Mouse (Mus musculus): ENCODE measurements around the gene Dnajb12. TPM values are rescaled to one million over a fixed set of nuclear protein-coding genes. Genes with fewer than 3 reads are reported as not detected.

The Dnajb12 gene
- total and polyA plus RNA-seq, 3 experiments: 13.9 to 35.9 (median 21.5) TPM

DNA sequence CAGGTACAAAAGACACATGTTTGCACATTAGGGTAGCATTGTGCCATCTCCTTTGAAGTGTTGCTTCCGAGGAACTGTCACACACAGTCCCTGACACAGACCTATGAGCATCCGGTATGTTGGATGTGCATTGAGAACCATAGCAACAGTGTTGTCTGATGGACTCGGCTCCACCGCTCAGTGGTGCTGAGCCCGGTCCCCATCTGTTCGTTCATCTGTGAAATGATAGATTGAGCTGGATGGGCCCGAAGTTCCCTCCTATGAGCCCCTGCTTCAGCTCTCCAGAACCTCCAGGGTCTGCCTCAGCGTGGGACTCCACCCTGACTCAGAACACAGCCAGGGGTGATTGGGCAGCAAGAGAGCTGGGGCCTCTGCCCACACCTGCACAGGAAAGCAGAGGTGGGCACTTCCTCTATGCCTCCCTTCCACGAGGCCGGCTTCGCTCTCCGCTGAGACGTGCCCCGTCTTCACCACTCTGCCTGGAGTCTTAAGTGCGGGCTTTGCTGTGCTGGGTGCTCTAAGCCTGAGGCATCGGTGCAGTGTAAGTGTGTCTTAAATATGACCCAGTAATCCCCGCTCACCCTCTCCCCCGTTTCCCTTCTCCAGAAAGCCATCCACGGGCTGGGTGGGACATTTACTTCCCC, 15.0 kb upstream of the Dnajb12 start:
- TF ChIP-seq SIN3A (IDR thresholded peaks at IDR 0.05; ENCODE audit: low read length): no peak
- peak; percentile 49; the same call in 1 of the 2 replicates for TF ChIP-seq MAX (IDR thresholded peaks at IDR 0.05; ENCODE audit: low read length)
- no peak for TF ChIP-seq ZNF384 (IDR thresholded peaks at IDR 0.05; ENCODE audit: low read depth, low read length)
- TF ChIP-seq ELF1 (IDR thresholded peaks at IDR 0.05; ENCODE audit: low read depth, low read length): no peak
- TF ChIP-seq EP300 (IDR thresholded peaks at IDR 0.05; ENCODE audit: low read length): peak; percentile 25; the same call in 1 of the 2 replicates
- TF ChIP-seq MXI1 (IDR thresholded peaks at IDR 0.05; ENCODE audit: low read depth, low read length): no peak
- no peak for TF ChIP-seq MYC (IDR thresholded peaks at IDR 0.05; ENCODE audit: low read depth, low read length)
- TF ChIP-seq TCF12 (IDR thresholded peaks at IDR 0.05; ENCODE audit: low read depth, low read length): 0 out of 2 replicates have a peak, but pooled peaks have one; percentile 12
- no peak for TF ChIP-seq E2F4 (IDR thresholded peaks at IDR 0.05; ENCODE audit: insufficient replicate concordance, low read depth, low read length)
- Histone ChIP-seq H3K27ac (ENCODE audit: insufficient read depth, low read depth) (no peak overlapping the region), H3K4me2 (ENCODE audit: insufficient read depth, low read depth, poor library complexity, severe bottlenecking) (no peak overlapping the region), H3K4me1 (ENCODE audit: control insufficient read depth in 1 of 2, insufficient read depth in 2 of 2) (peaks cover 6 to 40% of the 10 kb centered on the region in 2 experiments; a peak in 2 of 4 replicates), H3K4me3 (replicated peaks in 1 of 3; ENCODE audit: low read depth in 2 of 3, low read length in 2 of 3, poor library complexity in 1 of 3) (peak overlapping the region in 1 of 3 experiments; percentile 30), H3K27me3 (replicated peaks) (no peaks in the 10 kb centered on the region), H3K9me3 (replicated peaks; ENCODE audit: low read length) (no peaks in the 10 kb centered on the region), H3K79me2 (replicated peaks; ENCODE audit: control insufficient read depth, extremely low read depth, insufficient read depth, poor library complexity, severe bottlenecking) (no peaks in the 10 kb centered on the region), H3K36me3 (replicated peaks in 1 of 2; ENCODE audit: control insufficient read depth in 1 of 2, insufficient read depth in 1 of 2, low read length in 1 of 2) (peaks cover 0 to 18% of the 10 kb centered on the region in 2 experiments), H3K9ac (ENCODE audit: insufficient read depth, low read depth) (no peak overlapping the region)
- in situ Hi-C loops (cut with MboI; ENCODE audit: low pct_ligation_motif_present, low pct_unique_long_range_greater_than_20kb, low sequenced_read_pairs): loop anchor here (10.0 to 25.0 kb wide), 2 partner anchors 560 to 727 kb away; no protein-coding TSS in a partner anchor
- peak; percentile 57 for DNase-seq (ENCODE audit: extremely low read depth)
- dilution Hi-C loops (cut with MboI; ENCODE audit: extremely low pct_ligation_motif_present, extremely low pct_unique_long_range_greater_than_20kb, low sequenced_read_pairs): no loop called here

DNA sequence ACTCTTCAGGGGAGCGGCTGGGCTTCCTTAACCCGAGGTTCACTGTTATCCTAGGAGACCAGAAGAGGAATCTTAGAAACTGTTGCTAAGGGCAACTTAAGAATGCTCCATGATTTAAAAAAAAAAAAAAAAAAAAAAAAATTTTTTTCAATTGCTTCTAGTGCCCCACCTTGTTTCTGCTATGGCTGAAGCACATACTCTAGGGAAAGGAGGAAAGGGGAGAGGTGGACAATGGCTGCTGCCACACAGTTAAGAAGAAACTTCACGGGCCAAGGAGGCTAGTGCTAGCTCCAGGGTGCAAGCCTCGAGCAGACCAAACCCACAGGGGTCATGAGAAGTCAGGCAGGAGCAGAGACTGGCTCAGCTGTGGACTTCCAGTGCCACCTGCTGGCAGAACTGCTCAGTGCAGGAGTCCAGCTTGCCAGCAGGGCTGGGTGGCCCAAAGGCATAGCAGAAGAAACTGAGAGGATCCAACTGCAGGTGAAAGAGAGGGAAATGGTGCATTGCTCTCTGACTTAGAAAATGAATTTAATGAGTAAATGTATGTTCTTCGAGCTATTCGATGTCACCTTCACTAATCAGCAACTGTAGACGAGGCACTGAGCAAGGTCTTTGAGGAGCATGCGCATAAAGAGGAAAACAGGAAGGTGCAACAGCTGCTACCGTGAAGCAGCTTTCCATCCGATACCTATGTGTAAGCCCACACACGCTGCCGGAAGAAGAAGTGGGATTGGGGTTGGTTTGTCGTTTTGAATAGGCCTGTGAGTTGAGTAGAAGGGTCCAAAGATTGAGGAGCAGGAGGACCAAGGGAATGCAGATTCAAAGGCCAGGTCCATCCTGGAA, 14.3 kb upstream of the Dnajb12 start:
- H3K9me3 ChIP-seq (replicated peaks; ENCODE audit: low read length): no peaks in the 10 kb centered on the region
- in situ Hi-C loops (cut with MboI; ENCODE audit: low pct_ligation_motif_present, low pct_unique_long_range_greater_than_20kb, low sequenced_read_pairs) (loop anchor here (10.0 to 25.0 kb wide), 2 partner anchors 560 to 728 kb away; no protein-coding TSS in a partner anchor), dilution Hi-C loops (cut with MboI; ENCODE audit: extremely low pct_ligation_motif_present, extremely low pct_unique_long_range_greater_than_20kb, low sequenced_read_pairs) (no loop called here)
- no peaks in the 10 kb centered on the region for H3K79me2 ChIP-seq (replicated peaks; ENCODE audit: control insufficient read depth, extremely low read depth, insufficient read depth, poor library complexity, severe bottlenecking)
- peak; percentile 91 for DNase-seq (ENCODE audit: extremely low read depth)
- no peaks in the 10 kb centered on the region for H3K27me3 ChIP-seq (replicated peaks)
- H3K4me1 ChIP-seq (ENCODE audit: control insufficient read depth in 1 of 2, insufficient read depth in 2 of 2): peaks cover 6 to 40% of the 10 kb centered on the region in 2 experiments; a peak in 2 of 4 replicates
- H3K4me2 ChIP-seq (ENCODE audit: insufficient read depth, low read depth, poor library complexity, severe bottlenecking): no peak overlapping the region
- no peak overlapping the region for H3K27ac ChIP-seq (ENCODE audit: insufficient read depth, low read depth)
- peak overlapping the region in 1 of 3 experiments; percentile 30 for H3K4me3 ChIP-seq (replicated peaks in 1 of 3; ENCODE audit: low read depth in 2 of 3, low read length in 2 of 3, poor library complexity in 1 of 3)
- H3K9ac ChIP-seq (ENCODE audit: insufficient read depth, low read depth): no peak overlapping the region
- peaks cover 0 to 16% of the 10 kb centered on the region in 2 experiments for H3K36me3 ChIP-seq (replicated peaks in 1 of 2; ENCODE audit: control insufficient read depth in 1 of 2, insufficient read depth in 1 of 2, low read length in 1 of 2)
- TF ChIP-seq JUN (IDR thresholded peaks at IDR 0.05; ENCODE audit: insufficient read depth, low read depth, low read length) (no peak), MYC (IDR thresholded peaks at IDR 0.05; ENCODE audit: low read depth, low read length) (peak; percentile 56; the same call in 1 of the 2 replicates), TCF12 (IDR thresholded peaks at IDR 0.05; ENCODE audit: low read depth, low read length) (0 out of 2 replicates have a peak, but pooled peaks have one; percentile 4), ELF1 (IDR thresholded peaks at IDR 0.05; ENCODE audit: low read depth, low read length) (peak; percentile 24; the same call in 1 of the 2 replicates), POLR2AphosphoS2 (IDR thresholded peaks at IDR 0.05; ENCODE audit: low read depth, low read length) (no peak), MEF2A (IDR thresholded peaks at IDR 0.05; ENCODE audit: borderline replicate concordance, low read depth, low read length) (peak; percentile 47; the same call in 1 of the 2 replicates), ZNF384 (IDR thresholded peaks at IDR 0.05; ENCODE audit: low read depth, low read length) (peak; percentile 87), POLR2A (IDR thresholded peaks at IDR 0.05; ENCODE audit: low read depth, low read length) (no peak), EP300 (IDR thresholded peaks at IDR 0.05; ENCODE audit: low read length) (no peak), CHD2 (IDR thresholded peaks at IDR 0.05; ENCODE audit: low read length) (no peak), USF2 (conservative IDR thresholded peaks at IDR 0.05; ENCODE audit: low read depth, low read length) (no peak), UBTF (IDR thresholded peaks at IDR 0.05; ENCODE audit: low read depth, low read length) (no peak), ZMIZ1 (IDR thresholded peaks at IDR 0.05; ENCODE audit: low read depth, low read length) (no peak), IRF4 (IDR thresholded peaks at IDR 0.05; ENCODE audit: low read depth, low read length) (peak; percentile 38; the same call in 1 of the 2 replicates), ZKSCAN1 (IDR thresholded peaks at IDR 0.05; ENCODE audit: borderline replicate concordance, low read depth, low read length) (no peak), PAX5 (IDR thresholded peaks at IDR 0.05; ENCODE audit: low read length) (no peak), NRF1 (IDR thresholded peaks at IDR 0.05; ENCODE audit: low read depth, low read length) (peak; percentile 52), MAZ (IDR thresholded peaks at IDR 0.05; ENCODE audit: low read depth, low read length) (no peak), TBP (conservative IDR thresholded peaks at IDR 0.05; ENCODE audit: low read depth, low read length) (no peak), MXI1 (IDR thresholded peaks at IDR 0.05; ENCODE audit: low read depth, low read length) (peak; percentile 17; the same call in 1 of the 2 replicates), RCOR1 (conservative IDR thresholded peaks at IDR 0.05; ENCODE audit: low read depth, low read length) (no peak), RAD21 (IDR thresholded peaks at IDR 0.05; ENCODE audit: low read depth, low read length) (no peak; the same call in none of the 2 replicates), SIN3A (IDR thresholded peaks at IDR 0.05; ENCODE audit: low read length) (no peak; the same call in 1 of the 2 replicates), JUND (conservative IDR thresholded peaks at IDR 0.05; ENCODE audit: low read depth, low read length) (no peak), BHLHE40 (IDR thresholded peaks at IDR 0.05; ENCODE audit: low read depth, low read length) (peak; percentile 41; the same call in 1 of the 2 replicates)
